Mouse (Mus musculus) ES-Bruce4 (cell line): Measurements from ENCODE around the gene Pck1.

ENCODE experiments used
- CTCF ChIP-seq: IDR thresholded peaks from one replicate; pipeline ENCODE4 v1.8.1; 2011; ENCODE audit warnings: low read depth, low read length
- POLR2A ChIP-seq: IDR thresholded peaks from one replicate; pipeline ENCODE4 v1.8.1; 2011; ENCODE audit warnings: low read length; ENCODE audit not compliant: insufficient read depth

GRCm38 (mm10) chr2:173132794-173133300, 20.0 kb upstream of the Pck1 start:
- TF ChIP-seq POLR2A (no peak), CTCF (no peak)
